Mouse (Mus musculus): ENCODE measurements around the gene Gm15517. TPM values are rescaled to one million over a fixed set of nuclear protein-coding genes. Genes with fewer than 3 reads are reported as not detected.
"Not testable (repeated sequence)": the region's sequence is repeated elsewhere in the genome, so short reads cannot be mapped to it uniquely, and the experiment has no call there.

Gene Gm15517
- polyA plus RNA-seq, 1 experiment from 2014 or later: not detected

DNA sequence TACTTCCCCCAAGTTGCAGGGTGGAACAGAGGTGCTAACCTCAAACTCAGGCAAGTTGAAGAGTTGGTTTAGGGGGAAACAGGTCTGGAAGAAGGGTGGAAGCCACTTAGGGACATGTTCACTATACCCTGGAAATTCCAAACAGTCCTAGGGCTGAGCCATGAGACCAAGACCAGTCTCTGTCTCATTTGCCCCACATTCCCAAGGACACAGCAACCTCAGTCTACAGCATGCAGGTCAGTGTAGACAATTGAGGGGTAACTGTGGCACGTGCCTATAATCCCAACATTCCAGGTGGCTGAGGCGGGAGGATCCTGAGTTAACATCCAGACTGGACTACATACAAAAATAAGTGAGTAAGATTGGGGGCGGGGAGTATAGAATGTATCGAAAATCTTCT is 12.0 kb upstream of the Gm15517 start:
- Histone ChIP-seq H3K4me3 (ENCODE audit: low read depth, low read length) (no peak overlapping the region), H3K9ac (ENCODE audit: low read depth, low read length) (no peak overlapping the region), H3K4me1 (replicated peaks; ENCODE audit: control insufficient read depth, insufficient read depth, low read length) (peaks cover 6% of the 10 kb centered on the region), H3K36me3 (ENCODE audit: control insufficient read depth, insufficient read depth) (peaks cover 39% of the 10 kb centered on the region), H3K27me3 (replicated peaks; ENCODE audit: control insufficient read depth, insufficient read depth, low read length) (no peaks in the 10 kb centered on the region), H3K4me2 (replicated peaks; ENCODE audit: low read depth) (no peak overlapping the region), H3K27ac (ENCODE audit: low read depth, low read length) (no peak overlapping the region), H3K9me3 (ENCODE audit: control insufficient read depth) (no peaks in the 10 kb centered on the region)
- no peak for TF ChIP-seq CTCF (IDR thresholded peaks at IDR 0.05; ENCODE audit: low read depth)
- 89% methylated on average over 4 of the region's 4 CpGs for WGBS
- no peak for ATAC-seq

DNA sequence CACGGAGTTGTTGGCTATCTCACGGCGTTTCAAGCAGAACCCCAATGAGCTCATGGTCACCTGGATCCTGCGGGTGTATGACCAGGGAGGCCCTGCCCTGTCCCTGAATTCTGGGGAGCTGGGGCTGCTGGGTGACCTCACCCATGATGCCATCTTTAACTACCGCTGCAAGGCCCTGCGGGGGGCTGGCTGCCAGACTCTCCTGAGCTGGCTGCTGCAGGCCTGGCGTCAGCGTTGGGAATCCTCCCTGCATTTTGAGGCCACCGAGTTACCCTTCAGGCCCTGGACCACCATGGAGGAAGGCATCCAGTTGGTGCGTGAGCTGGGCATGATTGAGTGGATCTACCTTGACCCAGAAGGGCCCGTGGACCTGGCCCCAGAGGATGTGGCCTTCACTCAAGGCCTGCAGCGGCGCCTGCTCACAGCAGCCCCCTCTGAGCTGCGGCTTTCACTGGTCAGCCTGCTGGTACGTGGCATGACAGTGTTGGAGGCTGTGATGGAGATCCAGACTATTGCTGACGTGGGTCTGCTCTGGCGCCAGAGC is 10.4 kb upstream of the Gm15517 start:
- not testable (repeated sequence) for H3K4me1 ChIP-seq (replicated peaks; ENCODE audit: control insufficient read depth, insufficient read depth, low read length); ATAC-seq; H3K9me3 ChIP-seq (ENCODE audit: control insufficient read depth); H3K9ac ChIP-seq (ENCODE audit: low read depth, low read length); H3K27me3 ChIP-seq (replicated peaks; ENCODE audit: control insufficient read depth, insufficient read depth, low read length); H3K27ac ChIP-seq (ENCODE audit: low read depth, low read length); H3K4me2 ChIP-seq (replicated peaks; ENCODE audit: low read depth); H3K4me3 ChIP-seq (ENCODE audit: low read depth, low read length)
- H3K36me3 ChIP-seq (ENCODE audit: control insufficient read depth, insufficient read depth): peaks cover 39% of the 10 kb centered on the region
- 86% methylated on average over 17 of the region's 17 CpGs for WGBS

DNA sequence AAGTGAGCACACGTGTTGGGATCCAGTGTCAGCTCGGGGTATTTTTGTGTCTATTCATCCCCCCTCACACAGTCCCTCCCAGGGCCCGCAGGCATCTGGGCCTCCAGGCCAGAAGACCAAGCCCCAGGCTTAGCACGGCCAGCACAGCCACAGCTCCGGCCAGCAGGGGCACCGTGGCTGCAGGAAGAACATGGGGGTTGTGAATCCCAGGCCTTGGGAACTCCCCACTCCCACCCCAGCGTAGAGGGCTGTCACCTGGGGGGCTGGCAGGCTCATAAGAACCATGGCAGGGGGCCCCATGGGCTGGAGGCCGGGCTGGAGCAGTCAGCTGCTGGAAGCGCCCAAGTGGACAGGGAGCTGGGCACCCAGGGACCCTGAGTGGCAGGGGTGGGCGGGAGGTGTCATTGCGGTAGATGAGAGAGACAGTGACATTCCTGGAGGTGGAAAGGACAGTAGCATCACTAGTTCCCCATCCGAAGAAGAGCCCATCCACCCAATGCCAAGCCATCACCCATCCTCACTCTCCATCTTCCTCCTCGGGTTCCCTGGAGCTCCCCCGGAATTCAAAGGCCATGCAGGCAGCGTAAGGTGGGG is 8.1 kb upstream of the Gm15517 start:
- no peaks in the 10 kb centered on the region for H3K4me1 ChIP-seq (replicated peaks; ENCODE audit: control insufficient read depth, insufficient read depth, low read length)
- TF ChIP-seq CTCF (IDR thresholded peaks at IDR 0.05; ENCODE audit: low read depth): 0 out of 2 replicates have a peak, but pooled peaks have one; percentile 6
- no peak overlapping the region for H3K27ac ChIP-seq (ENCODE audit: low read depth, low read length)
- no peak for ATAC-seq
- H3K9me3 ChIP-seq (ENCODE audit: control insufficient read depth): no peaks in the 10 kb centered on the region
- no peak overlapping the region for H3K9ac ChIP-seq (ENCODE audit: low read depth, low read length)
- H3K4me3 ChIP-seq (ENCODE audit: low read depth, low read length): no peak overlapping the region
- no peaks in the 10 kb centered on the region for H3K27me3 ChIP-seq (replicated peaks; ENCODE audit: control insufficient read depth, insufficient read depth, low read length)
- H3K4me2 ChIP-seq (replicated peaks; ENCODE audit: low read depth): no peak overlapping the region
- 68% methylated on average over 15 of the region's 15 CpGs for WGBS
- peaks cover 37% of the 10 kb centered on the region for H3K36me3 ChIP-seq (ENCODE audit: control insufficient read depth, insufficient read depth)

DNA sequence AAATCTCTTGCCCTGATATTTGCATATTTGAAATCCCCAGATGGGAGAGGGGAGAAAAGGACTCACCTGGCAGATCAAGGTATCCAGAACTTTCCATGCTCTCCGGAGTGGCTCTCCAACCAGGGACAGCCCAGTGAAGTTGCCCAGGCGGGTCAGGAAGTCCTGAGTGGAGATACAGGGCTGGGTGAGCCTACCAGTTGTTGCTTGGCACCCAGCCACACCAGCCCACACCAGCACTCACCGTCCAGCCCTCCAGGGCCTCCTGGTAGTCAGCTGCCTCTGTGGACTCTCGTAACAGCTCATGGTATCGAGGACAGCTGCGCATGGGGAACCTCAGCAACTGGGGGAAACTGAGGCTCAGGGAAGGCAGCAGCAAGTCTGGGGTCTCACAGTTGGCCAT is 6.3 kb upstream of the Gm15517 start:
- ATAC-seq: no peak
- WGBS: 63% methylated on average over 6 of the region's 6 CpGs

DNA sequence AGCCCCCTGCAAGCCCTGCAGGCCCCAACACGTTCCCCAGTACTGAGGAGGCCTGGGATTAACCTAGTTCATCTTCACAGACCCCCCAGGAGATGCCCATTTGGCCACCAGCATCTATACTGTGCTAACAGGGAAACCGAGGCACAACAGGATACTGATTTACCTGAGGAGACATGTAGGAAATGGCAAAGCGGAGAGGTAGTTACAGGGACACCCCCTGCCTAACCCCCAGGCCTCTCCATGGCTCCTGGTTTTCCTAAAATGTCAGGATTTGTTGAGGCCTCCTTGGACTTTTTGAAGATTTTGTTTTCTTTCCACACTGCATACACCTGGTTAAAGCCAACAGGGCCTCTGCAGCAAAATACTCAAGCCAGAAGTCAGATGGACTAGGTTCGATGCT is 4.0 kb upstream of the Gm15517 start, which contains the start of gene Acp4:
Gene Acp4 (minus strand): TSS at position 101 of the 400 bp plus-strand sequence.
- Histone ChIP-seq H3K9me3 (ENCODE audit: control insufficient read depth) (no peaks in the 10 kb centered on the region), H3K27me3 (replicated peaks; ENCODE audit: control insufficient read depth, insufficient read depth, low read length) (no peaks in the 10 kb centered on the region), H3K36me3 (ENCODE audit: control insufficient read depth, insufficient read depth) (peaks cover 8% of the 10 kb centered on the region; the same call in 1 of the 2 replicates), H3K9ac (ENCODE audit: low read depth, low read length) (no peak within 1 kb of the TSS), H3K4me2 (replicated peaks; ENCODE audit: low read depth) (no peak within 1 kb of the TSS), H3K27ac (ENCODE audit: low read depth, low read length) (no peak within 1 kb of the TSS), H3K4me3 (ENCODE audit: low read depth, low read length) (no peak within 1 kb of the TSS), H3K4me1 (replicated peaks; ENCODE audit: control insufficient read depth, insufficient read depth, low read length) (no peaks in the 10 kb centered on the region)
- TF ChIP-seq CTCF (IDR thresholded peaks at IDR 0.05; ENCODE audit: low read depth): no peak
- no peak for ATAC-seq
- 81% methylated on average over 4 of the region's 4 CpGs for WGBS

More for the DNA sequence above, 6.3 kb upstream of the Gm15517 start:
- no peak overlapping the region for H3K4me2 ChIP-seq (replicated peaks; ENCODE audit: low read depth)
- H3K27ac ChIP-seq (ENCODE audit: low read depth, low read length): no peak overlapping the region
- no peaks in the 10 kb centered on the region for H3K9me3 ChIP-seq (ENCODE audit: control insufficient read depth)
- TF ChIP-seq CTCF (IDR thresholded peaks at IDR 0.05; ENCODE audit: low read depth): no peak
- no peaks in the 10 kb centered on the region for H3K4me1 ChIP-seq (replicated peaks; ENCODE audit: control insufficient read depth, insufficient read depth, low read length)
- peaks cover 23% of the 10 kb centered on the region for H3K36me3 ChIP-seq (ENCODE audit: control insufficient read depth, insufficient read depth)
- H3K9ac ChIP-seq (ENCODE audit: low read depth, low read length): no peak overlapping the region
- H3K4me3 ChIP-seq (ENCODE audit: low read depth, low read length): no peak overlapping the region
- no peaks in the 10 kb centered on the region for H3K27me3 ChIP-seq (replicated peaks; ENCODE audit: control insufficient read depth, insufficient read depth, low read length)

DNA sequence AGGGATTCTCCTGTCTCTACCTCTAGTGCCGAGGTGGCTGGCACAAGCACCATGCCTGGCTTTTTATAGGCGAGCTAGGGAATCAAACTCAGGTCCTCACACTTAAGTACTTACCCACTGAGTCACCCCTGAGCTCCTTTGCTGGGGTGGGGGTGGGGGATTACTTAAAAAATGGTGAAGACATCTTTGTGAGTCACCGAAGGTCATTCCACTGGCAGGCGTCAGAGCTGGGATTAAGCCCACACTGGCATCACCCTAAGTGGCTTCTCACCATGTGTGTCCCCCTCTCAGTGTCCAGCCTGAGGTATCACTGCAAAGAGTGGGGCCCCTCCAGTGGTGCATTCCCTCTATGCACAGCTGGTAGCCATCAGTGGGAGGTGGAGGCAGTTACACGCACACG is 837 bp upstream of the Gm15517 start:
- no peak overlapping the region for H3K4me2 ChIP-seq (replicated peaks; ENCODE audit: low read depth)
- H3K27me3 ChIP-seq (replicated peaks; ENCODE audit: control insufficient read depth, insufficient read depth, low read length): peaks cover 4% of the 10 kb centered on the region; the same call in 1 of the 2 replicates
- H3K4me1 ChIP-seq (replicated peaks; ENCODE audit: control insufficient read depth, insufficient read depth, low read length): no peaks in the 10 kb centered on the region; the same call in 1 of the 2 replicates
- H3K9ac ChIP-seq (ENCODE audit: low read depth, low read length): no peak overlapping the region
- no peaks in the 10 kb centered on the region for H3K36me3 ChIP-seq (ENCODE audit: control insufficient read depth, insufficient read depth)
- no peaks in the 10 kb centered on the region for H3K9me3 ChIP-seq (ENCODE audit: control insufficient read depth)
- H3K4me3 ChIP-seq (ENCODE audit: low read depth, low read length): no peak overlapping the region
- no peak overlapping the region for H3K27ac ChIP-seq (ENCODE audit: low read depth, low read length)
- ATAC-seq: no peak
- TF ChIP-seq CTCF (IDR thresholded peaks at IDR 0.05; ENCODE audit: low read depth): no peak
- WGBS: 63% methylated on average over 6 of the region's 6 CpGs
